Mouse (Mus musculus): ENCODE data around the gene Nxpe3.

DNA sequence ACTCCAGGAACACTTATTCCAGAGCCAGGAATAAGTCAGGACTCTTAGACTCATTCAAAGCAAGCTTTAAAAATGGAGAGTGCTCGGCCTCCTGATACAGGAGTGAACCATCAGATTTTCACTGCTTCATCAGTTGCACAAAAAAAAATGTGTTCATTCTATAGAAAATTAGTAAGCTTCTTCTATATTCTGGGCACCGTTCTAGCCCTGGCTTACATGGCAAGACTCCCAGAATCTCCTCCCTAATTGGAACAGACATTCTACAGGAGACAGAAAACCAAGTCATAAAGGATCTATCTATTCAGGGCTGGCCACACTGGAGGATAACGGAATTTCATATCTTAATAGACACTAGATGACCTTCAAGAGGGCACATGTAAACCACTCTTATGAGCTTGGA is 34.0 kb downstream of the Nxpe3 start:
- TF ChIP-seq CTCF (IDR thresholded peaks at IDR 0.05) (no peak), EP300 (IDR thresholded peaks at IDR 0.05) (no peak)

Data from lung, postnatal 0 days (tissue).